Mouse (Mus musculus) midbrain, embryonic 16.5 days (tissue): Measurements from ENCODE around the gene Mb. TPM values are rescaled to one million over a fixed set of nuclear protein-coding genes. Genes with fewer than 3 reads are reported as not detected.

ENCODE experiments used
- ATAC-seq: fragments of 200-750 bp; cut with Nextera tagmentation; 2 replicates; pipeline ENCODE4 v1.8.0; 2017; ENCODE audit warnings: moderate TSS enrichment
- H3K27ac ChIP-seq: fragments of 300-500 bp; sonication (generic); 2 replicates; pipeline ENCODE4 v1.5.1; 2014; ENCODE audit warnings: mild to moderate bottlenecking, low read length, mixed read lengths
- H3K27me3 ChIP-seq: fragments of 300-500 bp; sonication (generic); 2 replicates; pipeline ENCODE4 v1.6.1; 2014; ENCODE audit warnings: low read depth, low read length, mixed read lengths; ENCODE audit not compliant: control insufficient read depth, insufficient read depth
- H3K36me3 ChIP-seq: fragments of 300-500 bp; sonication (generic); 2 replicates; pipeline ENCODE4 v1.6.1; 2014; ENCODE audit warnings: mild to moderate bottlenecking, low read length, moderate library complexity, mixed read lengths; ENCODE audit not compliant: control insufficient read depth, insufficient read depth
- H3K4me1 ChIP-seq: fragments of 300-500 bp; sonication (generic); 2 replicates; pipeline ENCODE4 v1.6.1; 2014; ENCODE audit warnings: mild to moderate bottlenecking, low read length, mixed read lengths; ENCODE audit not compliant: control insufficient read depth, insufficient read depth
- H3K4me2 ChIP-seq: fragments of 300-500 bp; sonication (generic); 2 replicates; pipeline ENCODE4 v1.6.1; 2014; ENCODE audit warnings: mild to moderate bottlenecking, low read length, mixed read lengths
- H3K4me3 ChIP-seq: fragments of 300-500 bp; sonication (generic); 2 replicates; pipeline ENCODE4 v1.5.1; 2014; ENCODE audit warnings: low read depth, mild to moderate bottlenecking, low read length, moderate library complexity, mixed read lengths
- H3K9ac ChIP-seq: fragments of 300-500 bp; sonication (generic); 2 replicates; pipeline ENCODE4 v1.6.1; 2014; ENCODE audit warnings: low read depth, low read length, mixed read lengths
- H3K9me3 ChIP-seq: fragments of 300-500 bp; sonication (generic); replicated peaks from 2 replicates; pipeline ENCODE4 v1.6.1; 2014; ENCODE audit warnings: mild to moderate bottlenecking, low read length, mixed read lengths; ENCODE audit not compliant: control insufficient read depth, poor library complexity, severe bottlenecking
- WGBS: fragments of 180-500 bp; shearing (Covaris S2); extraction: QIAGEN DNeasy Blood & Tissue Kit; methylation state at CpG from one replicate; pipeline ENCODE4 v1.1.7; 2014; 5-methylcytosine and 5-hydroxymethylcytosine counted together
- polyA plus RNA-seq: library from polyadenylated mRNA; unstranded; fragments of >200 nt; fragmentation: Nextera tagmentation; extraction: Ambion mirVana; gene quantifications from 2 replicates; pipeline ENCODE4 v1.2.1, GENCODE M21; 2015

The Mb gene
- polyA plus RNA-seq, 1 experiment from 2014 or later: 0.40 TPM

GRCm38 (mm10) chr15:77016509-77016908 is 34.0 kb downstream of the Mb start:
- no peaks in the 10 kb centered on the region for H3K9me3 ChIP-seq
- no peak for ATAC-seq
- H3K4me1 ChIP-seq: peaks cover 13% of the 10 kb centered on the region; the same call in 1 of the 2 replicates
- no peak overlapping the region for H3K4me2 ChIP-seq
- no peaks in the 10 kb centered on the region for H3K27me3 ChIP-seq
- H3K27ac ChIP-seq: no peak overlapping the region
- H3K36me3 ChIP-seq: no peaks in the 10 kb centered on the region
- no peak overlapping the region for H3K9ac ChIP-seq
- no peak overlapping the region for H3K4me3 ChIP-seq
- WGBS: 93% methylated on average over 6 of the region's 6 CpGs

GRCm38 (mm10) chr15:77014985-77015384 is 35.5 kb downstream of the Mb start:
- no peaks in the 10 kb centered on the region for H3K9me3 ChIP-seq
- H3K4me3 ChIP-seq: no peak overlapping the region
- H3K9ac ChIP-seq: no peak overlapping the region
- H3K4me2 ChIP-seq: peak overlapping the region; percentile 33
- WGBS: 71% methylated on average over 4 of the region's 4 CpGs
- peaks cover 13% of the 10 kb centered on the region; the same call in 1 of the 2 replicates for H3K4me1 ChIP-seq
- H3K27me3 ChIP-seq: no peaks in the 10 kb centered on the region
- H3K27ac ChIP-seq: peak overlapping the region; percentile 68
- no peaks in the 10 kb centered on the region for H3K36me3 ChIP-seq
- no peak for ATAC-seq

DNA sequence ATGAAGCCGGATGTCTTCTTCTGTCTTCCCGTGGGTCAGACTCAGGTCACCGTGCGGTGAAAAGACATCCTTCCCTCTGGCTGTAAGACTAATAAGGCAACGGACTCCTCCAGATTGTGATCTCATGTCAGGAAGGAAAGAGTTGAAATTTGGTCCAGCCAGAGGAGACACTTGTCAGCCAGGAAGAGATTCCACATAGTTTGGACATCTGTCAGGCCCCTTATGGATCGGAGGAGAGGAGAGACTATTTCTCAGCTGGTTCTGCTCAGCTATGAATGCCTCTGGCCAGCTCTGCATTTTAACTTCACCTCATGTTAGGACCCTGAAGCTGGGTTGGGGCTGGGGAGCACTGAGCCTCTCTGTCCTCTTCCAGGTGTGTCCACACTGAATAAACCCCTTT is 36.0 kb downstream of the Mb start:
- Histone ChIP-seq H3K9me3 (no peaks in the 10 kb centered on the region), H3K4me3 (no peak overlapping the region), H3K27me3 (no peaks in the 10 kb centered on the region), H3K27ac (peak overlapping the region; percentile 68), H3K4me2 (peak overlapping the region; percentile 33), H3K9ac (peak overlapping the region; percentile 52), H3K4me1 (peaks cover 13% of the 10 kb centered on the region; the same call in 1 of the 2 replicates), H3K36me3 (no peaks in the 10 kb centered on the region)
- WGBS: 72% methylated on average over 6 of the region's 6 CpGs
- no peak; the same call in 1 of the 2 replicates for ATAC-seq

- Histone ChIP-seq H3K4me2 (peak overlapping the region; percentile 33), H3K27ac (peak overlapping the region; percentile 68)
- 23% methylated on average over 15 of the region's 15 CpGs for WGBS
Measured at GRCm38 (mm10) chr15:77013753-77014241, 36.7 kb downstream of the Mb start.

GRCm38 (mm10) chr15:77008851-77009250 is 41.6 kb downstream of the Mb start:
- H3K27ac ChIP-seq: no peak overlapping the region
- H3K4me2 ChIP-seq: no peak overlapping the region
- H3K9ac ChIP-seq: no peak overlapping the region
- peaks cover 6% of the 10 kb centered on the region; the same call in 1 of the 2 replicates for H3K4me1 ChIP-seq
- no peaks in the 10 kb centered on the region for H3K27me3 ChIP-seq
- ATAC-seq: no peak
- no peaks in the 10 kb centered on the region for H3K36me3 ChIP-seq
- no peaks in the 10 kb centered on the region for H3K9me3 ChIP-seq
- 89% methylated on average over 6 of the region's 6 CpGs for WGBS
- no peak overlapping the region for H3K4me3 ChIP-seq

More at GRCm38 (mm10) chr15:77013753-77014241, 36.7 kb downstream of the Mb start:
- Histone ChIP-seq H3K4me1 (peaks cover 13% of the 10 kb centered on the region; the same call in 1 of the 2 replicates), H3K27me3 (no peaks in the 10 kb centered on the region), H3K36me3 (no peaks in the 10 kb centered on the region), H3K9me3 (no peaks in the 10 kb centered on the region), H3K9ac (peak overlapping the region; percentile 52; the same call in 1 of the 2 replicates), H3K4me3 (no peak overlapping the region)
- ATAC-seq: peak; percentile 77

DNA sequence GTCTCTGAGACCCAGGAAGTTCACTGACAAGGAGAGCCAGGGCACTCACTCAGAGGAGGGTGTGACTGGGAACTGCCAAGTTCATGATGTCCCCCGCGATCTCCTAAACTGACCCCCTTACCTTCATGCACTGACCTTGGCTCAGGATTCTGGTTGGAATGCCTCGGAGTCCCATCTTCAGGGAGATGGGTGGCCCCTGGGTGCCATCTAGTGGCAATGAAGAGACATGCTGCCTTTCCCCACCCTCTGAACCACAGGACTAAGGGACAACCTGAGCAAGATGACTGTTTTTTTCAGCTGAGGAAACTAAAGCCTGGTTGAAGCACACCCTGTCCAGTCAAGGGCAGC is 46.6 kb downstream of the Mb start:
- Histone ChIP-seq H3K9me3 (no peaks in the 10 kb centered on the region), H3K36me3 (no peaks in the 10 kb centered on the region), H3K4me2 (no peak overlapping the region), H3K4me3 (no peak overlapping the region), H3K4me1 (no peaks in the 10 kb centered on the region), H3K27ac (no peak overlapping the region), H3K27me3 (no peaks in the 10 kb centered on the region), H3K9ac (no peak overlapping the region)
- 14% methylated on average over 3 of the region's 3 CpGs for WGBS
- ATAC-seq: no peak

DNA sequence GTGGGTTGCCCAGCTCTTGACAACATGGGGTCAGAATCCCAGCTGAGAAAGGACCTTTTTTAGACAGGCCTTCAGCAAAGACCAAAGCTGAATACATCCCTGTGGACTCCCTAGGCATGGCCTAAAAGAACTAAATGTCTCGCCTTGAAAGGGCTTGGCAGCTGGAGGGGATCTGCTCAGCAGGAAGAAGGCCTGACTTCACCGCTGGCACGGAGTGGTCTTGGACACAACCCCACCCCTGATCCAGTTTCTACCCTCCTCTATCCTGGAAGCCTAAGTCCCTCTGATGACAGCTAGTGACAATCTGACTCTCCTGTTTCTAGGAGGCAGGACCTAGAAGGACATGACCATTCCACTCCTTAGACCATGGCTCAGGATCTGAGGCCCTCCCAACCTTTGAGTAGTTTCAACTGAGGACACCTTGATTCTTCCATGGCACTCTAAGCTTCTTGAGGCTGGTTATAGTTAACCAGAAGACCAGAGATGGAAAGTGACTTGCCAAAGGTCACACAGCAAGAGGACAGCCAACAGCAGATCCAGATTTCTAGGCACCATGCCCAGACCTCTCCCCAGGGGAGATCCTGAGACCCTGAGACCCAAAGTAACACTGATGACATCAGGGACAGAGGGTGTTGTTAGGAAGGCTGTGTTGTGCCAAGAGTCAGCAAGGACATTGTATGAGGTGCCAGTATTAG is 47.1 kb downstream of the Mb start:
- H3K4me3 ChIP-seq: no peak overlapping the region
- no peak overlapping the region for H3K4me2 ChIP-seq
- H3K9me3 ChIP-seq: no peaks in the 10 kb centered on the region
- H3K4me1 ChIP-seq: no peaks in the 10 kb centered on the region
- H3K36me3 ChIP-seq: no peaks in the 10 kb centered on the region
- no peak for ATAC-seq
- 91% methylated on average over 3 of the region's 3 CpGs for WGBS
- H3K27me3 ChIP-seq: no peaks in the 10 kb centered on the region
- no peak overlapping the region for H3K27ac ChIP-seq
- H3K9ac ChIP-seq: no peak overlapping the region

GRCm38 (mm10) chr15:76998878-76999588 is 51.4 kb downstream of the Mb start:
- H3K27me3 ChIP-seq: no peaks in the 10 kb centered on the region
- no peak for ATAC-seq
- WGBS: 46% methylated on average over 21 of the region's 21 CpGs
- no peaks in the 10 kb centered on the region for H3K9me3 ChIP-seq
- peak overlapping the region; percentile 46; the same call in 1 of the 2 replicates for H3K9ac ChIP-seq
- H3K4me2 ChIP-seq: peak overlapping the region; percentile 20; the same call in 1 of the 2 replicates
- no peak overlapping the region for H3K4me3 ChIP-seq
- no peaks in the 10 kb centered on the region for H3K36me3 ChIP-seq
- H3K27ac ChIP-seq: no peak overlapping the region
- no peaks in the 10 kb centered on the region for H3K4me1 ChIP-seq

GRCm38 (mm10) chr15:76998048-76998447 is 52.4 kb downstream of the Mb start:
- H3K27ac ChIP-seq: no peak overlapping the region
- H3K4me3 ChIP-seq: no peak overlapping the region
- no peaks in the 10 kb centered on the region for H3K27me3 ChIP-seq
- 79% methylated on average over 2 of the region's 2 CpGs for WGBS
- no peak for ATAC-seq
- H3K4me1 ChIP-seq: no peaks in the 10 kb centered on the region
- no peak overlapping the region for H3K4me2 ChIP-seq
- no peaks in the 10 kb centered on the region for H3K36me3 ChIP-seq
- no peak overlapping the region for H3K9ac ChIP-seq
- no peaks in the 10 kb centered on the region for H3K9me3 ChIP-seq
